Mouse (Mus musculus) hindbrain, embryonic 14.5 days (tissue): Measurements from ENCODE around the gene Fa2h. TPM values are rescaled to one million over a fixed set of nuclear protein-coding genes. Genes with fewer than 3 reads are reported as not detected.

Experiments
- ATAC-seq: fragments of 200-750 bp; cut with Nextera tagmentation; 2 replicates; pipeline ENCODE4 v1.8.0; 2017; ENCODE audit warnings: moderate number of reproducible peaks, mild to moderate bottlenecking, moderate TSS enrichment, moderate library complexity; ENCODE audit not compliant: low FRiP score
- DNase-seq: peaks from one replicate; pipeline ENCODE4 v3.0.0-alpha.2; 2015; ENCODE audit warnings: low spot score
- H3K27ac ChIP-seq: fragments of 300-500 bp; sonication (generic); 2 replicates; pipeline ENCODE4 v1.5.1; 2014; ENCODE audit warnings: mild to moderate bottlenecking, moderate library complexity
- H3K27me3 ChIP-seq: fragments of 300-500 bp; sonication (generic); 2 replicates; pipeline ENCODE4 v1.6.1; 2014; ENCODE audit warnings: mild to moderate bottlenecking, low read length, mixed read lengths; ENCODE audit not compliant: control insufficient read depth, insufficient read depth
- H3K36me3 ChIP-seq: fragments of 300-500 bp; sonication (generic); replicated peaks from 2 replicates; pipeline ENCODE4 v1.6.1; 2014; ENCODE audit not compliant: control insufficient read depth, insufficient read depth
- H3K4me1 ChIP-seq: fragments of 300-500 bp; sonication (generic); replicated peaks from 2 replicates; pipeline ENCODE4 v1.6.1; 2014; ENCODE audit warnings: antibody characterized with exemption, low read length, mixed read lengths; ENCODE audit not compliant: control insufficient read depth, insufficient read depth
- H3K4me2 ChIP-seq: fragments of 300-500 bp; sonication (generic); replicated peaks from 2 replicates; pipeline ENCODE4 v1.6.1; 2014; ENCODE audit warnings: mild to moderate bottlenecking, moderate library complexity
- H3K4me3 ChIP-seq: fragments of 300-500 bp; sonication (generic); replicated peaks from 2 replicates; pipeline ENCODE4 v1.5.1; 2014; ENCODE audit warnings: mild to moderate bottlenecking, low read length
- H3K9ac ChIP-seq: fragments of 300-500 bp; sonication (generic); 2 replicates; pipeline ENCODE4 v1.6.1; 2014
- H3K9me3 ChIP-seq: fragments of 300-500 bp; sonication (generic); 2 replicates; pipeline ENCODE4 v1.6.1; 2016; ENCODE audit warnings: low read length; ENCODE audit not compliant: control insufficient read depth
- WGBS: fragments of 180-500 bp; shearing (Covaris S2); extraction: QIAGEN DNeasy Blood & Tissue Kit; methylation state at CpG from one replicate; pipeline ENCODE4 v1.1.7; 2014; 5-methylcytosine and 5-hydroxymethylcytosine counted together
- polyA plus RNA-seq: library from polyadenylated mRNA; unstranded; fragments of >200 nt; fragmentation: Nextera tagmentation; extraction: Ambion mirVana; gene quantifications from 2 replicates; pipeline ENCODE4 v1.2.1, GENCODE M21; 2014

Gene Fa2h
- polyA plus RNA-seq, 1 experiment from 2014 or later, result 0.74 TPM

GRCm38 (mm10) chr8:111403391-111403790 is 9.8 kb upstream of the Fa2h start:
- DNase-seq (no peak), ATAC-seq (no peak)
- Histone ChIP-seq H3K9ac (no peak overlapping the region), H3K27me3 (no peaks in the 10 kb centered on the region), H3K4me2 (no peak overlapping the region), H3K4me3 (no peak overlapping the region), H3K4me1 (no peaks in the 10 kb centered on the region), H3K36me3 (no peaks in the 10 kb centered on the region), H3K9me3 (no peaks in the 10 kb centered on the region), H3K27ac (no peak overlapping the region)
- 57% methylated on average over 4 of the region's 4 CpGs for WGBS

DNA sequence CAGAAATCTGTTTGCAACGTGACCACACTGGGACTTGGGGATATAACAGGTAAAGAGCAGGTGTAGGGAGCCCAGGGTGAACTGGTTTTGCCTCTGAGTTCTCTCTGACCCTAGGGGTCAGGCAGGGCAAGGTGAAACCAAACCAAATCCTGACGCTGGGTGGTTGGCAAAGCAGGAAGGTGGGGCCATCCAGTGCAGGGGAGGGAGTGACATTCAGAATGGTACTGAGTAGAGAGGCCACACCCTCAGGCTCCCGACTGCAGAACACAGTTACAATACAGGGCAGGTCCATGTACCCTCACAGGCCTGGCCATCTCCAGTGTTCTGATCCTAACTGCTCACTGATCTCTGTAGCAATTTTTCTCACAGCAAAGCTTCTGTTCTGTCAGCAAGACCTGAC is 2.4 kb downstream of the Fa2h start:
- H3K9me3 ChIP-seq, result no peaks in the 10 kb centered on the region
- H3K4me2 ChIP-seq, result no peak overlapping the region
- H3K27me3 ChIP-seq, result peaks cover 61% of the 10 kb centered on the region
- H3K9ac ChIP-seq, result no peak overlapping the region
- no peak overlapping the region for H3K27ac ChIP-seq
- no peaks in the 10 kb centered on the region for H3K4me1 ChIP-seq
- no peak for DNase-seq
- no peaks in the 10 kb centered on the region for H3K36me3 ChIP-seq
- H3K4me3 ChIP-seq, result no peak overlapping the region
- no peak for ATAC-seq
- 37% methylated on average over 3 of the region's 3 CpGs for WGBS

DNA sequence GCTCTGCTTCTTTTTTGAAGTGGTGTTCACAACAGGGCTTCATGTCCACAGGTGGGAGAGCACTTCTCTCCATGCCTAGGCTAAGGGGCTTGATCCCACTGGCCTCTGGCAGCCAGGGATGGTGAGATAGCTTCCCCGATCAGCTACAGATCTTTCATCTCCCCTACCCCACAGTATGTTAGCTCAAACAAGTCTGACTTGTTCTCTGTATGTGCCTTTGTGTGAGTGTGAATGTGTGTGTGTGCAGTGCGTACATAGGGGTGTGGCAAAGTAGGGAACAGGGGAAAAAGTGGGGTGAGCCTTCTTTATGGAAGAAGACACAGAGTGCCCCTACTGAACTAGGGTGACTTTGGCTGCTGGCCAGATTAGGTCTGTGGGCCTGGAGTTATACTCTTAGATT is 2.8 kb downstream of the Fa2h start:
- Histone ChIP-seq H3K36me3 (no peaks in the 10 kb centered on the region), H3K27me3 (peaks cover 57% of the 10 kb centered on the region), H3K27ac (no peak overlapping the region), H3K4me3 (no peak overlapping the region), H3K9me3 (no peaks in the 10 kb centered on the region), H3K9ac (no peak overlapping the region), H3K4me1 (no peaks in the 10 kb centered on the region), H3K4me2 (no peak overlapping the region)
- DNase-seq (no peak), ATAC-seq (no peak)
- 72% methylated on average over 2 of the region's 2 CpGs for WGBS

DNA sequence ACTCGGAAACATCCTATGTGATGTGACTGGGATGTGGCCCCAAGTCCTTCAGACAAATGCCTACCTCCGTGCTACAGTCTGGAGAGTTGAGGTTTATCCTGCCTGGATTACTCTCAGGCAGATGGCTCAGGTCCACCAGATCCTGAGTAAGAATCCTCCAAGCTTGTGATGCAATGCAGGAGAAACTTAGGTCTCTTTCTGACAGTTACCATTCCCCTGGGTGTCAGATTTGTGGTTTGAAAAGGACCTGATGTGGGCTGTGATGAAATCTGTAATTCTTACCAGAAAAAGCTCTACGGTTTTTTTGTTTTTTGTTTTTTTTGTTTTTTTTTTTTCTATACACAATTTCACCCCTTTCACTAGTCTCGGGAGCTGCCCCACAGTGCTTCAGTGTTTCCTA is 4.0 kb downstream of the Fa2h start:
- H3K9me3 ChIP-seq, result no peaks in the 10 kb centered on the region
- no peak overlapping the region for H3K27ac ChIP-seq
- no peaks in the 10 kb centered on the region for H3K4me1 ChIP-seq
- H3K36me3 ChIP-seq, result no peaks in the 10 kb centered on the region
- H3K9ac ChIP-seq, result no peak overlapping the region
- no peak overlapping the region for H3K4me2 ChIP-seq
- no peak overlapping the region for H3K4me3 ChIP-seq
- peaks cover 45% of the 10 kb centered on the region for H3K27me3 ChIP-seq
- WGBS, result 83% methylated on average over 4 of the region's 4 CpGs
- ATAC-seq (no peak), DNase-seq (no peak)

DNA sequence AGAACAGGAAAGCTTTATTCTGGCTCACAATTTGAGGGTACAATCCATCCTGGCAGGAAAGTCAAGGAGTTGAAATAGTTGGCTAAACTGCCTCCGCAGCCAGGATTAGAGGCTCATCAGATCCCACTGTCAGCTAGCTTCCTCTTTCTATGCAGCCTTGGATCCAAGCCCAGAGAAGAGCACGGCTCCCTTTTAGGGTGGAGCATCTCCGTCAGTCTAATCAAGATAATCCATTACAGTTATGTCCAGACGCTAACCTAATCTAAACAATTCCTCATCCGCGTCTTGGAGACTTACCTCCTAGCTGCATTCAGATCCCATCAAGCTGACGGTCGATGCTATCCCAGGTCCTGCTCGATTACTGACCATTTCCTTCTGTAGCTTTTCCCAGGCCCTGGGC is 7.7 kb downstream of the Fa2h start:
- Histone ChIP-seq H3K4me2 (no peak overlapping the region), H3K9ac (no peak overlapping the region), H3K27ac (no peak overlapping the region), H3K4me1 (no peaks in the 10 kb centered on the region), H3K4me3 (no peak overlapping the region), H3K27me3 (peaks cover 11% of the 10 kb centered on the region; the same call in 1 of the 2 replicates), H3K36me3 (no peaks in the 10 kb centered on the region), H3K9me3 (no peaks in the 10 kb centered on the region)
- DNase-seq, result no peak
- ATAC-seq, result no peak
- 78% methylated on average over 9 of the region's 9 CpGs for WGBS

GRCm38 (mm10) chr8:111384628-111385027 is 9.0 kb downstream of the Fa2h start:
- H3K27ac ChIP-seq, result no peak overlapping the region
- no peaks in the 10 kb centered on the region for H3K9me3 ChIP-seq
- H3K27me3 ChIP-seq, result 0 out of 2 replicates have a peak, but pooled peaks cover 5% of the 10 kb centered on the region
- H3K36me3 ChIP-seq, result no peaks in the 10 kb centered on the region
- H3K4me1 ChIP-seq, result no peaks in the 10 kb centered on the region
- ATAC-seq, result no peak
- H3K4me2 ChIP-seq, result no peak overlapping the region
- no peak for DNase-seq
- no peak overlapping the region for H3K4me3 ChIP-seq
- no peak overlapping the region for H3K9ac ChIP-seq
- 32% methylated on average over 2 of the region's 2 CpGs for WGBS

DNA sequence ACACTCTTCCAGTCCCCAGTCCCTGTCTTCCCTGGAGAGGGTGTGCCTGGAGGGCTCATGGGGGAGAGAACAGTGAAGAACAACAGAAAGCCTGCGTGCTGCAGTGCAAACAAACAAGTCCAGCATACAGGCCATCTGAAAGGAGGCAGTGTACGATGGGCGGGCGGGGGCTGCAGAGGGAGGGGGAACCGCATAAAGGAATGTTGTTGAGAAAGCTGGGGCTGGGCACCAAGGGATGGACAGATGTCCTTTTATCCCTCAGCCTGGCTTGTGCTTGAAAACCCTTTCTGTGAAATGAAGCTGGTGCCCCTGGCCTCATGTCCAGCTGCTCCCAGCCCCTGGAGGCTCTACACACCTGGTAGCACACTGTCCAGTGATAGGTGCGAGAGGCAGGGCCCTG is 18.4 kb downstream of the Fa2h start:
- no peak for DNase-seq
- no peak overlapping the region for H3K27ac ChIP-seq
- WGBS, result 65% methylated on average over 6 of the region's 6 CpGs

GRCm38 (mm10) chr8:111369711-111370110 is 23.9 kb downstream of the Fa2h start:
- no peaks in the 10 kb centered on the region for H3K4me1 ChIP-seq
- ATAC-seq, result no peak
- no peaks in the 10 kb centered on the region for H3K27me3 ChIP-seq
- no peak overlapping the region for H3K4me2 ChIP-seq
- H3K4me3 ChIP-seq, result no peak overlapping the region
- no peak overlapping the region for H3K27ac ChIP-seq
- no peaks in the 10 kb centered on the region for H3K36me3 ChIP-seq
- no peak overlapping the region for H3K9ac ChIP-seq
- no peaks in the 10 kb centered on the region for H3K9me3 ChIP-seq
- DNase-seq, result no peak
- WGBS, result 88% methylated on average over 9 of the region's 9 CpGs

More for the DNA sequence above, 18.4 kb downstream of the Fa2h start:
- Histone ChIP-seq H3K4me1 (no peaks in the 10 kb centered on the region), H3K4me2 (no peak overlapping the region), H3K27me3 (no peaks in the 10 kb centered on the region), H3K4me3 (no peak overlapping the region), H3K9ac (no peak overlapping the region), H3K9me3 (no peaks in the 10 kb centered on the region), H3K36me3 (no peaks in the 10 kb centered on the region)
- no peak for ATAC-seq

DNA sequence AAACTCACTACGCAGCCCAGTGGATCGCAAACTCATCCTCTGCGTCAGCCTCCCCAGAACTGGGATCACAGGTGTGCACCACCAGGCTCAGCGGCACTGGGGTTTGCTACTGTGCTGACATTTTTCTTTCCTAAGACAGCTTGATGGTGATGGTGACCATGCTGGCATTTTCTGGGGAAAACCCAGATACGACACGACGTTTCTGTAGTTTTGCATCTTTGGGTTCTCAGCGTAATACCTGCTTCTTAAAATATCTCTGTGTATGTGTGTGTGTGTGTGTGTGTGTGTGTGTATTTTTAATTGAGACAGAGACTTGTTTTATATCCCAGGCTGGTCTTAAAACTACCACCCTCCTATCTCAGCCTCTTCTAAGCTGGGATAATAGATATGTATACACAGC is 26.3 kb downstream of the Fa2h start:
- Histone ChIP-seq H3K4me2 (no peak overlapping the region), H3K27me3 (no peaks in the 10 kb centered on the region), H3K36me3 (no peaks in the 10 kb centered on the region), H3K27ac (no peak overlapping the region), H3K9me3 (no peaks in the 10 kb centered on the region), H3K4me1 (no peaks in the 10 kb centered on the region), H3K4me3 (no peak overlapping the region), H3K9ac (no peak overlapping the region)
- WGBS, result 83% methylated on average over 8 of the region's 8 CpGs
- ATAC-seq, result no peak
- no peak for DNase-seq

DNA sequence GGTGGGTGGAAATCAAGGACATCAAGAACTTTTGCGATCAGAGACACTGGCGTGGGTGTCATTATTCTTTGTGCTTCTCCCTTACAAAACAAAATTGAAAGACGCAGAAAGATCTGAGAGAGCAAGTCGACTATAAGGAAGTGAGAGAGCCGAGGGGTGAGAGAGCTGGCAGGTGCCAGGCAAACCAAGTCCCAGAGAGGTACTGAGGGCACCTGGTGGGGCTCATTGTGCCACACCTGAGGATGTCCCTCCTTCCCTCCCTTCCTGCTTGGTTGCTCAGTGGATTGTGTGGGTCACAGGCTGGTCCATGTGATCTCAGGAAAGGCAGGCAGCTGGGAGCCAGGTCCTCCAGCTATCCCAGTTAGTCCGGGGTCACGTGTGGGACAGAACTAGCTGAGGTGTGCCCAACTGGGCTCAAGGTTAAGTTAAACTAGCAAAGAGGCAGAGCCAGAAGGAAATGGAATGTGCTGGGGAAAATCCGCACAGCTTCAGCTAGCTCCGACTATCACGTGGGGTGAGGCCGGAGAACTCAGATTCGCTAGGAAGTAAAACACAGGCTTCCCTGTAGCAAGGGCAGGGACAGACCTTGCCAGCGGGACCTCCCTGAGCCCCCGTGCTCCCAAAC is 26.9 kb downstream of the Fa2h start:
- H3K27me3 ChIP-seq, result no peaks in the 10 kb centered on the region
- H3K36me3 ChIP-seq, result no peaks in the 10 kb centered on the region
- 48% methylated on average over 14 of the region's 14 CpGs for WGBS
- ATAC-seq, result no peak
- H3K27ac ChIP-seq, result no peak overlapping the region
- no peak for DNase-seq
- H3K9ac ChIP-seq, result no peak overlapping the region; the same call in 1 of the 2 replicates
- no peak overlapping the region for H3K4me2 ChIP-seq
- no peaks in the 10 kb centered on the region for H3K9me3 ChIP-seq
- no peaks in the 10 kb centered on the region for H3K4me1 ChIP-seq
- H3K4me3 ChIP-seq, result no peak overlapping the region
